Mouse (Mus musculus) heart, adult 9 months (tissue): ENCODE results near the gene Zfp106.

Experiments
- DNase-seq, 2 experiments: peaks; one replicate each; pipeline ENCODE4 v3.0.0; 2022; ENCODE audit warnings: low spot score in 2 of 2

Zfp106 gene

GRCm38 (mm10) chr2:120476277-120477087, 87.2 kb downstream of the Zfp106 start:
- DNase-seq = no peak

- no peak for DNase-seq
Measured at GRCm38 (mm10) chr2:120470856-120471255, 92.8 kb downstream of the Zfp106 start.

DNA sequence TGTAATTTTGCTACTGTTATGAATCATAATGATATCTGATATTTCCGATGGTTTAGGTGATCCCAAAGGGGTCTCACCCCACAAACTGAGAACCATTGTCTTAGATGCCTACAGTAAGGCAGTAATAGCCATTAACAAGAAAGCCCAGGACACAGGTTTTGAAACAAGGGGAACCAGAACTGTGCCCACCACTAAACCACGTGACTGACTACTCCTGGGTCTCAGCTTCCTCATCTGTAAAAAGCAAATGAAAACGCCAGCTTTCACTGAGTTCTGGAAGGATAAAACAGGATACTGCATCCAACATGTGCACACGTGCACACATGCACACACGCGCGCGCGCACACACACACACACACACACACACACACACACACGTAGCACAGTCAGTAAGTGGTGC, 93.9 kb downstream of the Zfp106 start:
- DNase-seq = no peak

DNA sequence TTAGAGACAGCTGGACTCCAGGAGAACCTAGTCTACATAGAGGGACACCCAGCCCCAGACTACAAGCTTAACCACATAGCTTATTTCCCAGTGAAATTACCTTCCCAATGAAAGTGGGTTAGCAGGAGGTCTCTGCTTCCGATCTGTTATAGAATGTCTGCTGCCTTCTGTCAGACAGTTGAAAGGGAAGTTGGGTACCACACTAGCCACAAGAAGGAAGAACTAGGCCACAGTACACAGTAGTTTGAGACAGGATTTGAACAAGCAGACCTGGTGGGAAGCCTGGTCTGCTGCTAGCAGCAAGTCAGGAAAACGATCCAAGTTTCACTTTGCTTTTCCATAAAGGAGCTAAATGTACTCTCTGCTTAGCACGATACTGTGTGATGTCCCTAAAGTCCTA, 94.4 kb downstream of the Zfp106 start:
- no peak for DNase-seq

DNA sequence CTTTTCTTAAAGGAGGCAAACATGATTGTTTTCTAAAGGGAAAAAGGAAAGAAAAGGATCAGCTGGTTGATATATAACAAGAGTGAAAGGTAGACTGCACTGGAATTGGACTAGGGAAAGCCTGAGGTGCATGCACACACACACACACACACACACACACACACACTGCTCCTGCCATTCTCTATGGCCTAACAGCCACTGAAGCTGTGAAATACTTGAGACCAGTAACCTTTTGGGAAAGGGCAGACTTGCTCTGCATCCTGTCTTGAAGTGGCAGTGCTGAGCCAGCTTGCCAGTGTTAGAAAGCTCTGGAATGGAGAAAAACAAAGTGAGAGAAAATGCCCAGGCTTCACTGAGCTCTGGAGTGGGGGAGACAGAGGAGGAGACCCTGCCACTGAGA, 95.6 kb downstream of the Zfp106 start:
- DNase-seq = no peak

DNA sequence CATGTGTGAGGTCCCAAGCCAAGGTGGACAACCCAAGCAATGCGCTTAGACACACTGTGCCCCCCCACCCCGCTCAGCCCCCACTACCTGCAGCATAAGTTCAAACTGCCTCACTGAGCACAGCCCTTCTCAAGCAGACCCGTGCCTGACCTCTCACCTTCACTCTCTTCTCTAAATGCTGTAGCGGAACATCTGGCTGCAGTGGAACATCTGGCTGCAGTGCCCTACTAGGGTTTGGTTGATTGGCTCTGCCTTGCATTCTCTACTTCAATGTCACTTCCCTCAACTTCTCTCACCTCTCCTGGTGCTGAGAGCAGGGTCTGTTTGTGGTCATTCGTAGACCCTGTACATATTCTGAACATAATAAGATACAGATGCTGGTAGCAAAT, 98.3 kb downstream of the Zfp106 start:
- no peak for DNase-seq

DNA sequence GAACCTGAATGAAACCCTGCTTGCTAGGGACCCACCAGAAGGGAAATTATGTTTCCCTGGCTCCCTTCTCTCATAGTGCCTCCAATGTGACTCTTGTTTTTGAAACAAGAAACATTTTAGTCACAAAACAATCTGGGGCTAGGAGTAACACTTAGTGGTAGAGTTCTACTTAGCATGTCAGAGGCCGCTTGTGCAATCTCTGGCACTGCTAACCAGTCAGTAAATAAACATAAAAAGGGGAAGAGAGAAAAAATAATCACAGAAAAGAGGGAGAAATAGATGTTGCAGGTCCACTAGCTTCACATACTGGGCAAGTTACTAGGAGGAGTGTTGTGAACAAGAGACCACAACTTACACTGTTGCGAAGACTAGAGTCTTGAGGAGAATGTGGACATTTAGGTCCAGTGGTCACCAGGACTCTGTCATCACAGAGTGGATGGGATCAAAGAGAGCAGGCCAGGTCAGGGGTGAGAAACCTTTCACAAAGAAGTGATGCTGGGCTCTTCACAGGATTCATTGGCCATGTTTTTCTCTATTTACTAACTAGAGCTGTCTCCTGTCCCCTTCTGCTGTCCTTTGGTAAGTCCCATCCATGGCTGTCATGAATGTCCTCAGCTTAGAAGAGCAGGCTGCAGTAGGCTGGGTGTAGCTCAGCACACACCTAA, 98.8 kb downstream of the Zfp106 start:
- DNase-seq = no peak

GRCm38 (mm10) chr2:120464091-120464490, 99.6 kb downstream of the Zfp106 start:
- no peak for DNase-seq

DNA sequence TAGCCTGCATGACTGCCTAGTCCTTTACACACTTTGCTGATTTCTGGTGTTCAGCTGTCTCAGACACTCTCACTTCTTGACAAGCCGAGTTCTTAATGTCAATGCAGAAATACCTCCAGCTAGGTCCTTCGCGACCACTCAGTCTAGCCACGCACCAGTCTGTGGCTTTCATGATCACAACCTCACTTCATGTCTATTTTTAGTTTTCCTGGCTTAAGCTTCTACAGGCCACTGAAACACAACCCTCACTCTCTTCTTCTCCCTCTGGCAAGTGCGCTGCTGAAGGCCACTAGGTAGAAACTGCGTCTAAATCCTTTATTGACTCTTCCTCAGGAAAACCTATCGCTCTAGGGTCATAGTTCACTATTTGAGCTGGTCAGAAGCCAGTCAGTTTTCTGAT, 100.3 kb downstream of the Zfp106 start:
- DNase-seq = no peak

GRCm38 (mm10) chr2:120460216-120460615, 103.4 kb downstream of the Zfp106 start:
- DNase-seq = no peak
